Mouse (Mus musculus) G1E-ER4 (cell line): ENCODE measurements around the gene Hikeshi. TPM values are rescaled to one million over a fixed set of nuclear protein-coding genes. Genes with fewer than 3 reads are reported as not detected.

Source experiments
- GATA1 ChIP-seq: IDR thresholded peaks from one replicate; pipeline ENCODE4 v1.8.0; 2012; ENCODE audit warnings: low read length, inconsistent platforms
- polyA plus RNA-seq: library from polyadenylated mRNA; stranded (reverse); fragments of >175 nt; gene quantifications from 2 replicates; pipeline ENCODE4 v1.2.3, GENCODE M21; 2012

The Hikeshi gene
- polyA plus RNA-seq, 1 experiment = 75.3 TPM

- TF ChIP-seq GATA1 = no peak
Observed at GRCm38 (mm10) chr7:89939497-89940353, 1.3 kb downstream of the Hikeshi start.

- no peak for TF ChIP-seq GATA1
Observed at GRCm38 (mm10) chr7:89923441-89924180, 17.4 kb downstream of the Hikeshi start.

GRCm38 (mm10) chr7:89917776-89918175, 23.2 kb downstream of the Hikeshi start:
- TF ChIP-seq GATA1 = no peak

- TF ChIP-seq GATA1 = no peak
Observed at GRCm38 (mm10) chr7:89916711-89917110, 24.3 kb downstream of the Hikeshi start.

GRCm38 (mm10) chr7:89913432-89914158, 27.4 kb downstream of the Hikeshi start:
- no peak for TF ChIP-seq GATA1

GRCm38 (mm10) chr7:89912356-89912755, 28.6 kb downstream of the Hikeshi start:
- no peak for TF ChIP-seq GATA1

- no peak for TF ChIP-seq GATA1
Observed at GRCm38 (mm10) chr7:89909711-89910110, 31.3 kb downstream of the Hikeshi start.

GRCm38 (mm10) chr7:89908899-89909621, 31.9 kb downstream of the Hikeshi start:
- TF ChIP-seq GATA1 = no peak

- TF ChIP-seq GATA1 = no peak
Observed at GRCm38 (mm10) chr7:89908421-89908820, 32.6 kb downstream of the Hikeshi start.

GRCm38 (mm10) chr7:89907950-89908349, 33.1 kb downstream of the Hikeshi start:
- no peak for TF ChIP-seq GATA1

- no peak for TF ChIP-seq GATA1
Observed at GRCm38 (mm10) chr7:89903442-89904343, 37.3 kb downstream of the Hikeshi start, which contains the start of gene Ccdc81. Ccdc81 (minus strand) TSS chr7:89903629.

- no peak for TF ChIP-seq GATA1
Observed at GRCm38 (mm10) chr7:89903007-89903406, 38.0 kb downstream of the Hikeshi start.

- no peak for TF ChIP-seq GATA1
Observed at GRCm38 (mm10) chr7:89891856-89892255, 49.1 kb downstream of the Hikeshi start.

GRCm38 (mm10) chr7:89891412-89891811, 49.6 kb downstream of the Hikeshi start:
- no peak for TF ChIP-seq GATA1
